Mouse (Mus musculus) forebrain, embryonic 13.5 days (tissue): ENCODE data around the gene Ctsl. TPM values are rescaled to one million over a fixed set of nuclear protein-coding genes. Genes with fewer than 3 reads are reported as not detected.

Experiments
- ATAC-seq: fragments of 200-750 bp; cut with Nextera tagmentation; 2 replicates; pipeline ENCODE4 v1.8.0; 2017
- H3K27ac ChIP-seq: fragments of 300-500 bp; sonication (generic); 2 replicates; pipeline ENCODE4 v1.5.1; 2015; ENCODE audit warnings: inconsistent platforms, mild to moderate bottlenecking, moderate library complexity
- H3K27me3 ChIP-seq: fragments of 300-500 bp; sonication (generic); 2 replicates; pipeline ENCODE4 v1.6.1; 2015; ENCODE audit warnings: mild to moderate bottlenecking, inconsistent platforms
- H3K36me3 ChIP-seq: fragments of 300-500 bp; sonication (generic); 2 replicates; pipeline ENCODE4 v1.6.1; 2015; ENCODE audit warnings: mild to moderate bottlenecking, inconsistent platforms; ENCODE audit not compliant: poor library complexity, severe bottlenecking
- H3K4me1 ChIP-seq: fragments of 300-500 bp; sonication (generic); 2 replicates; pipeline ENCODE4 v1.6.1; 2015; ENCODE audit warnings: inconsistent platforms
- H3K4me2 ChIP-seq: fragments of 300-500 bp; sonication (generic); 2 replicates; pipeline ENCODE4 v1.6.1; 2015; ENCODE audit warnings: inconsistent platforms, mild to moderate bottlenecking, moderate library complexity
- H3K4me3 ChIP-seq: fragments of 300-500 bp; sonication (generic); 2 replicates; pipeline ENCODE4 v1.5.1; 2015; ENCODE audit warnings: mild to moderate bottlenecking, inconsistent platforms
- H3K9ac ChIP-seq: fragments of 300-500 bp; sonication (generic); 2 replicates; pipeline ENCODE4 v1.6.1; 2015; ENCODE audit warnings: mild to moderate bottlenecking, inconsistent platforms
- H3K9me3 ChIP-seq: fragments of 300-500 bp; sonication (generic); replicated peaks from 2 replicates; pipeline ENCODE4 v1.6.1; 2016; ENCODE audit warnings: inconsistent platforms
- WGBS: fragments of 180-500 bp; shearing (Covaris S2); methylation state at CpG from one replicate; pipeline ENCODE4 v1.1.7; 2015; 5-methylcytosine and 5-hydroxymethylcytosine counted together
- polyA plus RNA-seq: library from polyadenylated mRNA; unstranded; fragments of >200 nt; fragmentation: Nextera tagmentation; extraction: Ambion mirVana; gene quantifications from 2 replicates; pipeline ENCODE4 v1.2.1, GENCODE M21; 2015

The Ctsl gene
- polyA plus RNA-seq, 1 experiment from 2014 or later = 79.0 TPM

GRCm38 (mm10) chr13:64333102-64333501, 37.6 kb downstream of the Ctsl start:
- WGBS = 93% methylated on average over 3 of the region's 3 CpGs
- Histone ChIP-seq H3K9me3 (no peaks in the 10 kb centered on the region), H3K36me3 (no peaks in the 10 kb centered on the region), H3K4me1 (no peaks in the 10 kb centered on the region), H3K4me3 (no peak overlapping the region), H3K9ac (no peak overlapping the region), H3K27ac (no peak overlapping the region), H3K27me3 (no peaks in the 10 kb centered on the region), H3K4me2 (no peak overlapping the region)
- ATAC-seq = no peak

- ATAC-seq = no peak
- Histone ChIP-seq H3K36me3 (no peaks in the 10 kb centered on the region), H3K27me3 (no peaks in the 10 kb centered on the region), H3K4me2 (no peak overlapping the region), H3K4me3 (no peak overlapping the region), H3K9ac (no peak overlapping the region), H3K4me1 (no peaks in the 10 kb centered on the region), H3K27ac (no peak overlapping the region), H3K9me3 (no peaks in the 10 kb centered on the region)
- 86% methylated on average over 6 of the region's 6 CpGs for WGBS
Observed at GRCm38 (mm10) chr13:64332321-64332720, 38.4 kb downstream of the Ctsl start.

GRCm38 (mm10) chr13:64322561-64323281, 48.0 kb downstream of the Ctsl start:
- Histone ChIP-seq H3K36me3 (no peaks in the 10 kb centered on the region), H3K9ac (no peak overlapping the region), H3K9me3 (no peaks in the 10 kb centered on the region), H3K4me2 (no peak overlapping the region), H3K4me1 (no peaks in the 10 kb centered on the region), H3K27me3 (no peaks in the 10 kb centered on the region), H3K4me3 (no peak overlapping the region), H3K27ac (no peak overlapping the region)
- WGBS = 88% methylated on average over 8 of the region's 8 CpGs
- ATAC-seq = no peak

- no peak overlapping the region for H3K27ac ChIP-seq
- H3K27me3 ChIP-seq = no peaks in the 10 kb centered on the region
- H3K4me3 ChIP-seq = no peak overlapping the region
- 82% methylated on average over 8 of the region's 8 CpGs for WGBS
- H3K4me2 ChIP-seq = no peak overlapping the region
- no peak overlapping the region for H3K9ac ChIP-seq
- no peaks in the 10 kb centered on the region for H3K36me3 ChIP-seq
- H3K4me1 ChIP-seq = no peaks in the 10 kb centered on the region
- no peaks in the 10 kb centered on the region for H3K9me3 ChIP-seq
- no peak for ATAC-seq
Observed at GRCm38 (mm10) chr13:64320334-64320733, 50.4 kb downstream of the Ctsl start.

GRCm38 (mm10) chr13:64319782-64320181, 50.9 kb downstream of the Ctsl start:
- H3K4me1 ChIP-seq = no peaks in the 10 kb centered on the region
- H3K9ac ChIP-seq = no peak overlapping the region
- ATAC-seq = no peak
- H3K27me3 ChIP-seq = no peaks in the 10 kb centered on the region
- H3K4me2 ChIP-seq = no peak overlapping the region
- no peaks in the 10 kb centered on the region for H3K9me3 ChIP-seq
- no peaks in the 10 kb centered on the region for H3K36me3 ChIP-seq
- no peak overlapping the region for H3K4me3 ChIP-seq
- H3K27ac ChIP-seq = no peak overlapping the region

- Histone ChIP-seq H3K27ac (no peak overlapping the region), H3K4me3 (no peak overlapping the region), H3K36me3 (no peaks in the 10 kb centered on the region), H3K9ac (no peak overlapping the region), H3K4me1 (no peaks in the 10 kb centered on the region), H3K27me3 (no peaks in the 10 kb centered on the region), H3K4me2 (no peak overlapping the region), H3K9me3 (no peaks in the 10 kb centered on the region)
- 56% methylated on average over 2 of the region's 2 CpGs for WGBS
- ATAC-seq = no peak
Observed at GRCm38 (mm10) chr13:64318355-64318754, 52.3 kb downstream of the Ctsl start.

- H3K9me3 ChIP-seq = no peaks in the 10 kb centered on the region
- H3K27ac ChIP-seq = no peak overlapping the region
- ATAC-seq = no peak
- WGBS = 4% methylated on average over 3 of the region's 3 CpGs
- no peaks in the 10 kb centered on the region for H3K27me3 ChIP-seq
- H3K9ac ChIP-seq = no peak overlapping the region
- no peaks in the 10 kb centered on the region for H3K36me3 ChIP-seq
- H3K4me2 ChIP-seq = no peak overlapping the region
- H3K4me1 ChIP-seq = peaks cover 11% of the 10 kb centered on the region
- H3K4me3 ChIP-seq = no peak overlapping the region
Observed at GRCm38 (mm10) chr13:64315483-64316050, 55.1 kb downstream of the Ctsl start.

- Histone ChIP-seq H3K4me3 (no peak overlapping the region), H3K9me3 (no peaks in the 10 kb centered on the region), H3K9ac (no peak overlapping the region), H3K27ac (no peak overlapping the region), H3K4me2 (no peak overlapping the region), H3K36me3 (no peaks in the 10 kb centered on the region), H3K27me3 (no peaks in the 10 kb centered on the region), H3K4me1 (peaks cover 11% of the 10 kb centered on the region)
- no peak for ATAC-seq
- WGBS = 70% methylated on average over 3 of the region's 3 CpGs
Observed at GRCm38 (mm10) chr13:64314041-64314440, 56.6 kb downstream of the Ctsl start.

GRCm38 (mm10) chr13:64312916-64313289, 57.8 kb downstream of the Ctsl start:
- Histone ChIP-seq H3K4me1 (peaks cover 11% of the 10 kb centered on the region), H3K4me3 (peak overlapping the region; percentile 67), H3K9ac (peak overlapping the region; percentile 69), H3K36me3 (no peaks in the 10 kb centered on the region), H3K4me2 (peak overlapping the region; percentile 61), H3K9me3 (no peaks in the 10 kb centered on the region), H3K27ac (peak overlapping the region; percentile 19; the same call in 1 of the 2 replicates), H3K27me3 (no peaks in the 10 kb centered on the region)
- WGBS = 3% methylated on average over 2 of the region's 2 CpGs
- peak; percentile 57 for ATAC-seq

GRCm38 (mm10) chr13:64312024-64312915, 58.4 kb downstream of the Ctsl start, which contains the start of gene Aaed1:
Gene Aaed1 (minus strand): TSS chr13:64312710.
- peaks cover 11% of the 10 kb centered on the region for H3K4me1 ChIP-seq
- 1% methylated on average over 45 of the region's 74 CpGs for WGBS

GRCm38 (mm10) chr13:64311266-64311665, 59.4 kb downstream of the Ctsl start:
- 0 out of 2 replicates have a peak overlapping the region, but pooled peaks have one; percentile 67 for H3K4me3 ChIP-seq
- H3K4me2 ChIP-seq = peak overlapping the region; percentile 61
- no peak for ATAC-seq
- no peak overlapping the region for H3K27ac ChIP-seq
- no peak overlapping the region for H3K9ac ChIP-seq
- H3K27me3 ChIP-seq = no peaks in the 10 kb centered on the region
- peaks cover 11% of the 10 kb centered on the region for H3K4me1 ChIP-seq
- no peaks in the 10 kb centered on the region for H3K36me3 ChIP-seq
- WGBS = 95% methylated on average over 1 of the region's 1 CpGs
- H3K9me3 ChIP-seq = no peaks in the 10 kb centered on the region

More at GRCm38 (mm10) chr13:64312024-64312915, 58.4 kb downstream of the Ctsl start, which contains the start of gene Aaed1:
- Histone ChIP-seq H3K9ac (peak within 1 kb of the TSS; percentile 69), H3K36me3 (no peaks in the 10 kb centered on the region), H3K27ac (peak within 1 kb of the TSS; percentile 82), H3K4me2 (peak within 1 kb of the TSS; percentile 61), H3K4me3 (peak within 1 kb of the TSS; percentile 67), H3K27me3 (no peaks in the 10 kb centered on the region), H3K9me3 (no peaks in the 10 kb centered on the region)
- peak; percentile 92 for ATAC-seq

GRCm38 (mm10) chr13:64310585-64310984, 60.1 kb downstream of the Ctsl start:
- Histone ChIP-seq H3K36me3 (no peaks in the 10 kb centered on the region), H3K9me3 (no peaks in the 10 kb centered on the region), H3K4me3 (no peak overlapping the region), H3K4me1 (peaks cover 11% of the 10 kb centered on the region), H3K9ac (no peak overlapping the region), H3K27me3 (no peaks in the 10 kb centered on the region), H3K4me2 (no peak overlapping the region), H3K27ac (no peak overlapping the region)
- ATAC-seq = no peak
- 87% methylated on average over 6 of the region's 6 CpGs for WGBS
